Mouse (Mus musculus): ENCODE results near the gene Pnkp. TPM values are rescaled to one million over a fixed set of nuclear protein-coding genes. Genes with fewer than 3 reads are reported as not detected.

Pnkp gene
- polyA plus RNA-seq, 1 experiment: 50.8 TPM

DNA sequence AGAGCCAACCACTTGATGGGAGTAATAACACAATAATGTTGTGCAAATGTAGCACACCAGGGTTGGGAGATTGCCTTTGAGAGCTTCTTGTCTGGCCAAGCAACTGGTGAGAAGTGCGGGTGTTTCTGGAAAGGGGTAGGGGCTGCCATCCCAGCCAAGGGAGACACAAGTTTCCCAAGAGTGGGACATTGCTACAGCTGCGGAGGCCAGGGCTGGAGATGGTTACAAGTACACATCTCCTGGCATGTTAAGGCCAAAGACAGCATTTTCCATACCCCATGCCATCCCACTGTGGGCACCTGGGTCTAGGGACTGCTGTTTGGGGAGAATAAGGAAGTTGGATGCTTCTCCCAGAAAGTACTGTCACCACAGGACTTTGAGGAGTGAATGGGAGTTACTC, 3.9 kb upstream of the Pnkp start:
- no peak for DNase-seq (ENCODE audit: low read depth)

DNA sequence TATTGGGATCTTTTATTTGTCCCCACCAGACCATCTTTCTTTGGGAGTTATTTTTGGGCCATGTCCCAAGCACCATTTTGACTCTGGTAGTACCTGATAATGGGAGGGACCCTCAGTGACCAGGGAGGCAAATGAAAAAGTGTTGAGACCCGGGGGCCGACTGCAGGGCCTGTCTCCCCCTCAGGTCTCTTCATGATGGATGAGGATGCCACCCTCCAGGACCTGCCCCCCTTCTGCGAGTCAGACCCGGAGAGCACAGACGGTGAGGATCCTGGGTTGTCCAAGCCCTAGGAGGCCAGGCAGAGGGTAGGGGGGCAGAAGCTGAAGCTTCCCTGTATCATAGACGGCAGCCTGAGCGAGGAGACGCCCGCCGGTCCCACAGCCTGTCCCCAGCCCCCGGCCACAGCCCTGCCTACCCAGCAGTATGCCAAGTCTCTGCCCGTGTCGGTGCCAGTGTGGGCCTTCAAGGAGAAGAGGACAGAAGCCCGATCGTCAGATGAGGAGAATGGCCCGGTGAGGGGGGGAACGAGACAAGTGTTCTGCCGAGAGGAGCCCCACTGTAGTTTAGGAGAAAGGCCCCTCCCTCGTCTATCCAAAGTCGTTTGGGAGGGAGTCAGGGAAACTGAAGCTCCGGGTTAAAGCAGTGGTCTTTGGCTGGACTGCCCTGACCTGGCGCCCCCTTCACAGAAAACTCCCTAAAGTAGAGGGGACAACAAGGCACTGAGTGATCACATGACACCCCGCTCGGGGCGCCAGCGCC, 3.2 kb upstream of the Pnkp start:
- no peak for DNase-seq (ENCODE audit: low read depth)

DNA sequence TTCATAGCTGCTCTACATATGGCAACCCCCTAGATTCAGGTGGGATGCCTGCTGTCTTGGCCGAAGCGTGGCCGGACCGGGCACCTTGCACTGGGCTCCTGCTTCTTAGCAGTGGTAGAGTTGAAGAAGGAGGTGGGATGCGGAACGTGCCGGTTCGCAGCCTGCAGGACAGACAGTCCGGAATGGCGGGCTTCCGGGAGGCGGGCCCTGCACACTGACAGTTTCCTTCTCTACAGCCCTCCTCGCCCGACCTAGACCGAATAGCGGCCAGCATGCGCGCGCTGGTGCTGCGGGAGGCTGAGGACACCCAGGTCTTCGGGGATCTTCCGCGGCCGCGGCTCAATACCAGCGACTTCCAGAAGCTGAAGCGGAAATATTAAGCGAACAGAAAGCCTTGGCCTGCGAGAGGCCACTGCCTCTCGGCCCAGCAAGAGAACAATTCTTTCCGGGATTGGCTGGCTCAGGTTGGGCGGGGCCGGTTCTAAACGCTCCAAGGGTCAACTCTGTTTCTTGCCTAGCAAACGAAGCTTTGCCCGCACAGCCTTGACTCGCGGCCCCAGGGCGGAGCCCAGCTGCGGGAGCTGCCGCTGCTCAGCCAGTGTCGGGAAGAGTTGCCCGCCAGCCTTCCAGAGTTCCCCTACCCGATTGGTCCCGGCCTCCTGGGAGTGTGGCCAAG, 2.4 kb upstream of the Pnkp start:
- DNase-seq (ENCODE audit: low read depth): no peak

DNA sequence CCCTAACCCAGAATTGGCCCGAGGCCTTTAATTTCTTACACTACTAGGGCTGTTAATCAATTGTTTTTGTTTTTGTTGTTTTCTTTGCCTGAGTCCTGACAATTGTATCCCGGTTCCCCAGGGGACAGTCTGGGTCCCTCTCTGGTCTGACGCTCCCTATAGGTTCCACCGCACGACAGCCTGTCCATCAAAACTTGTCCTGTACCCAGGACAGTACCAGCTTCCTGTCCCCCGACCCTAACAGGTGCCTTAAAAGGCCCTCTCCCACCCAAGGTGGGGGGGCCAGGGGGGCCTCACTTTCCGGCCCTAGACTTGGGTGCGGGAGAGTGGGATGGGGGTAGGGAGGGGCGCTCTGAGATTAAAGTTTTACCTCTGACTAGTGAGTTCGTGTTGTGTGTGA, 1.9 kb upstream of the Pnkp start:
- no peak for DNase-seq (ENCODE audit: low read depth)

DNA sequence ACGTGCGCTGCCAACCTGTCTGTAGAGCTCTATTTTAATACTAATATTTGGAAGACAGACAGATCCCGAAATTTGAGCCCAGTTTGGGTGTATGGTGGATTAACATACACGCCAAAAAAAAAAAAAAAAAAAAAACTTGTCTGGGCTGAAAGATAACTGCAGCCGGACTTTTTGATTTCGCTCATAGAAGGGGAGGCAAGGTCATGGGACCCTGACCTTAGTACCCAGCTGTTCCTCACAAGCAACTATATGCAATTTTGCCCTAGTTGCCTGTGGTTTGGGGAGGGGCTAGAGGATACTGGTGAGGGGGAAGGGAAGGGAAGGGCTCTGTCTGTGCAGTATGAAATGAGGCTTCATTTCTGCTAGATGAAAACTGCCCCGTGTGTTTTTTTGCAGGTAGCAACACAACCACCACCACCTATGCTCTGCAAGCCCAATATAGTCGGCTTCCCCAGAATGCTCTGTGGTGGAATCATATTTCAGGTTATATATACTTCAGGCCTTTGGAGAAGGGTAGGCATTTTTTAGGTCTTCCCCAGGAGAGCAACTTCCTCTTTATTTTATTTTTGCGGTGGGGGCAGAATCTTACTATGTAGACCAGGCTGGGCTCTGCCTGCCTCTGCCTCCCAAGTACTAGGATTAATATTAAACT, 548 bp upstream of the Pnkp start:
- no peak for DNase-seq (ENCODE audit: low read depth)

DNA sequence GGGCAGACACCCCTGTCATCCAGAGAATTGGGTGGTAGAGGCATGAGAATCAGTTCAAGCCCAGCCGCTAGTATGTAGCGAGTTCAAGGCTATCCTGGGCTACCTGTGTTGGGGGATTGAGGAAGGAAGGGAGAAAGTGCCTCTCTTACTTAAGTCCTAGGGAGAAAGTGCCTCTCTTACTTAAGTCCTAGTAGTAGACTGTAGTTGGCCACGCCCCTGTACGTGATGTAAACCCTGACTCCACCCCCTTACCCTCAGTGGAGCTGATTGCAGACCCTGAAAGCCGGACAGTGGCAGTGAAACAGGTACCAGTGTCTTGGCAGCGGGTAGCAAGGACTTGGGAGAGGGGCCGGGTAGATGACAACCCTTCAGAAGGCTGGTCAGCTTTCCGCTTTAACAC, 966 bp downstream of the Pnkp start:
- DNase-seq (ENCODE audit: low read depth): no peak

DNA sequence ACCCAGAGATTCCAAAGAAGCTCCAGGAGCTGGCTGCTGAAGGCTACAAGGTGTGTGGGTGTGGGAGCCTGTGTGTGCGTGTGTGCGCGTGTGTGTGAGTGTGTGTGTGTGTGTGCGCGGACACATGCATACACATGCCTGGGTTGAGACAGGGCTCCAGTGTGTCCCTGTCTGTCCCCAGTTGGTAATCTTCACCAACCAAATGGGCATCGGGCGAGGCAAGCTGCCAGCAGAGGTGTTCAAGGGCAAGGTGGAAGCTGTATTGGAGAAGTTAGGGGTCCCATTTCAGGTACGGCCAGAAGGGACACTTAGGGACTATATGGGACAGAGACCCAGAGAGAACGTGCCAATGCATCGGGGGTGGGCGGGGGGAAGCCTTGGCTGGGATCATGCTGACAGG, 3.0 kb downstream of the Pnkp start:
- no peak for DNase-seq (ENCODE audit: low read depth)

DNA sequence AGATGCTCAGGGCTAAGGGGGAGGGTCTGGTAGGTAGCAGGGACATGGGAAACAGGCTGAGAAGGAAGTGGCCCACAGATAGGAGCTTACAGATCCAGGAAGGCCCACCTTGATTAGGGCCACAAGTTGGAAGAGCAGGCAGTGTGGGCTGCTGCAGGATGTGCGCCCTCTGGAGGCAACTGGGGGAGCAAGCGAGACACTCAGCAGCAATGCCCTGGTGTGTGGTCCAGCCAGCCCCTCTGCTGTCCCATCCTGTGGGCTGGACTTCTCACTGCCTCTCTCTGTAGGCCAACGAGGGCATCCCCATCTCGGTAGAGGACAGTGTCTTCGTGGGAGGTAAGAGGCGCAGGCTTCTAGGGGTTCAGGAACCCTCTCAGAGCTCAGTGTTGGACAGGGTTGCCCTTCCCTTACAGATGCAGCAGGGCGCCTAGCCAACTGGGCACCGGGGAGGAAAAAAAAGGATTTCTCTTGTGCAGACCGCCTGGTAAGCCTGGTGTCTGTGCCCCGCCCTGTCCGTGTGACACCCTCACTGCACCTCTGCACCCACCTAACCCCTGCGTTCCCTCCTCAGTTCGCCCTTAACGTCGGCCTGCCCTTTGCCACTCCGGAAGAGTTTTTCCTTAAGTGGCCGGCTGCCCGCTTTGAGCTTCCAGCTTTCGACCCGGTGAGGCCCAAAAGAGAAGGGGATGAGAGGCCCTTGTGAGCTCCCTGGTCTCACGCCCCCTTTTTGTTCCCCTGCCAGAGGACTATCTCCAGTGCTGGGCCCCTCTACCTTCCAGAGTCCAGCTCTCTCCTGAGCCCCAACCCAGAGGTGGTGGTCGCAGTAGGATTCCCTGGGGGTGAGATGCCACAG, 3.9 kb downstream of the Pnkp start:
- DNase-seq (ENCODE audit: low read depth): no peak

DNA sequence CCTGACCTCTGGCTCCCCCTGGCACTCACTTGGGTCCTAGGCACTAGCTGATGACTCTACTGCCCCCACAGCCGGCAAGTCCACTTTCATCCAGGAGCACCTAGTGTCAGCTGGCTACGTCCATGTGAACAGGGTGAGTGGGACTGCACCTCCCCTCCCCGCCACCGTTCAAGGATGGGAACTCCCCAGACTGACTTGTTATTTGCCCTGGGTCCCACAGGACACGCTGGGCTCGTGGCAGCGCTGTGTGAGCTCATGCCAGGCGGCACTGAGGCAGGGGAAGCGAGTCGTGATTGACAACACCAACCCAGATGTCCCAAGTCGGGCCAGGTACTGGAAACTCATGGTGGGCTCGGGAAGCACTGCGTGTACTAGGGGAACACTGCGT, 4.5 kb downstream of the Pnkp start:
- no peak for DNase-seq (ENCODE audit: low read depth)

DNA sequence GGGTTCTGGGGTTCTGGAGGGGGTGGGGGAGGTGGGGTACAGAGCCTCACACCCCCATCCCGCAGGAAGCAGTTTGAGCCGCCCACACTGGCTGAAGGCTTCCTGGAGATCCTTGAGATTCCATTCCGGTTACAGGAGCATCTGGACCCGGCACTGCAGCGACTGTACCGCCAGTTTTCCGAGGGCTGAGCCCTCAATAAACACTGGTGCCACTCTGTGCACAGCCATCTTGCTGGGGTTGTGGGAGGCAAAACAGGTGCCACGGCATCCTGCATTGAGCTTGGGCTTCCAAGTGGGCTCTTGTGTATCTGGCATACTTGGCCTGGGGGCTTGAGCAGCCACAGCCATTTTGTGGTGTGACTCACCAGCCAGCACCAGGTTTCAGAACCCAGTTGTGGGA, 5.5 kb downstream of the Pnkp start:
- no peak for DNase-seq (ENCODE audit: low read depth)

DNA sequence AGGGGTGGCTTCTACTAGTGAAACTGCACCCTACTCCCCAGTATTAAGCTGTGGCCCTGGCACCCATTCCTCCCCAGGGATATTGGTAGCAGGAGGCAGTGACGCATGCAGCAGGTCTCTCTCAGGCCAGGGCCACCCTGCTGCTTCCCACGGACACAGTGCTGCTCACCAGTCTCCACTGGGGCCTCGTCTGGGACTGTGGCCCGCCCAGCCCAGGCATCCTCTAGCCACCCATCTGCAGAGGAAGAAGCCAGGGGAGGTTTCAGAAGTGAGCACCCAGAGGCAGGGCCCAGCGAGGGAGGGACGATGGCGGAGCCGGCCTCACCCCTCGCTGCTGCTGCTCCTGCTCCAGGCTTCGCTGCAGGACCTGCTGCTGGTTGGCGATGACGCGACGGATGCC, 6.3 kb downstream of the Pnkp start:
- no peak for DNase-seq (ENCODE audit: low read depth)

DNA sequence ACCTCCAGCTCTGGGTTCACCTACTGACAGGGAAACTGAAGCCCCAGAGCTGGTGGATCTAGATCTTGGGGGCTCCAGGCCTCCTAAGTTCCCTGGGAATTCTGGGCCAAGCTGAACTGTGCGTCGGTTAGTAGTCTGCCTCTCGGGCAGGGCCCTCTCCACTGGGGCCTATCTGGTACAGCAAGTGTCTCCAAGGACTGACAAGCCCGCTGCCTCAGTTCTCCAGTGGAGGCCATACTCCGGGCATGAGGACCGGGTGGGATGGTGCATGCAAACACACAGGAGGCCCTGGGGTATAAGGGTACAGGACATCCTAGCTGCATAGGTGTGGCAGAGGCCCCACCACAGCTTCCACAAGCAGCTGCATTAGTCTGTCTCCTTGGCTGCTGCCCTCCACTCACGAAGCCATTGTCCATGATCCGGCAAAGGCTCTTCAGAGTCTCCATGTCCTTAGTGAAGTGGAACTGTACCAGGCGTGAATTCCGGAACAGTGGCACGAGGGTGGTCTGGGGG, 7.1 kb downstream of the Pnkp start:
- DNase-seq (ENCODE audit: low read depth): no peak

DNA sequence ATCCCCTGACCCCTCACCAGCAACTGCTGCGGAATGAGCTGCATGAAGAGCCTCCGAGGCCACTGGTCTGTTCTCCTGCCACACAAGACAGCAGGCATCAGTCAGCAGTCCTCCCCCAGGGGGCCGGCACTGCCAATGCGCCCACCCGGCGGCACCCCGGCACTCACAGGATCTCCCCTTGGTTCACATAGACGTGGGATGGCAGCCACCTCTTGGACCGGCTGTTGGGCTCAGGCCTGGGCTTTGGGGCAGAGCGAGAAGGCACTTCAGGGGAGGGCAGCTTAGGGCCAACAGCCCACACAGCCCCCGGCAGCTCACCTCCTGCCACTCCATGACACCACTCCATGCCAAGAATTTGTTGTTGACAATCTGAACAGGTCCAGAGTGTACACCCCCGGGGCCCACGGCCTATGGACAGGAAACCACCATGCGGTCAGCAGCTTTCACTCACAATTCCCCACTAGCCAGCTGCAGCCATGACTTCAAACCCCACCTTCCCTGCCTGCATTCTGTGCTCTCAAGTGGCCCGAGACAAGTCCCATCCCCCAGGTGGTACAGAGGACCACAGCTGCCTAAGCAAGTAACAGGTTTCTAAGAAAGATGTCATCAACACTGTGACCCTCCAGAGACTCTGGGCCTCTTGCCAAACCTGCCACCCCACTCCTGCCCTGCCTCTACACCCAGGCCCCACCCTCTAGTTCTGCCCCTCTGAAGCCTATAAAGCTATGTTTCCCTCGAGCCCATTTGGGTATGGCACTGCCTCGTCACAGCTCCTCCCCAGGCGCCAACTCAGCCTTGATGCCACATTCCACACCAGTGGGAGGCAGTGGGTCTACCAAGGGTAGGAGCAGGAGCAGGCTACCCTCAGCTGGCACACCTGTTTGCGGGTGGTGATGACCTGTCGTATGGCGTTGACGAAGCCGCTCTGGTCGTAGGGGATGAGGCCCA, 7.9 kb downstream of the Pnkp start:
- no peak for DNase-seq (ENCODE audit: low read depth)

DNA sequence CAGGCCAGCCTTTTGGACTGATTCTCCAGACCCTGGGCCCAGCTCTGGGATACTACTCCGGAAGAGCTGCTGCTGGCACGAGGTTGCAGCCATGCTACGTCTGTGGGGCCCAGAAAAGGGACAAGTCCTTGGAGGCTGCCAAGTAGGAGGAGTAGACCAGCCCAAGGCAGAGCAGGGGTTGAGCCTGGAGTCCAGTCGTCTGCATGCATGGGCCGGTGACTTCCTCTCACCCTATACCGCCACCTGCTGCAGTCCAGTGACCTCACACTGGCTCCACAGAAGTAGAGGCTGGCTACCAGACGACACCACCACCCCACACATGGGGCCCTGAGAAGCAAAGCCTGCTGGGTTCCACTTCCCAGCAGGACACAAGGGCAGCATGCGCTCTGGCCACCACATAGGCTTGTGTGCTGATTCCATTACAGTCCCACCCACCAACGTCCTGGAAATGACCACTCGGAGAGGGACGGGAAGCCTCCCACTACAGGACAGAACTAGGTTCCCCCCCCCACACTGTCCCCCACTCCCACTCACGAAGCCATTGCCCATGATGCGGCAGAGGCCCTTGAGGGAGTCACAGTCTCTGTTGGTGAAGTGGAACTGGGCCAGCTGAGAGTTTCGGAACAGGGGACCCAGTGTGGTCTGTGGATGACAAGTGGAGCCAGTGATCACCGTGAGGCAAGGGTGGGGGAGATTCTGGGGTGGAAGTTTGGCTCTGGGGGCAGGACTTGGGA, 9.5 kb downstream of the Pnkp start:
- no peak for DNase-seq (ENCODE audit: low read depth)

DNA sequence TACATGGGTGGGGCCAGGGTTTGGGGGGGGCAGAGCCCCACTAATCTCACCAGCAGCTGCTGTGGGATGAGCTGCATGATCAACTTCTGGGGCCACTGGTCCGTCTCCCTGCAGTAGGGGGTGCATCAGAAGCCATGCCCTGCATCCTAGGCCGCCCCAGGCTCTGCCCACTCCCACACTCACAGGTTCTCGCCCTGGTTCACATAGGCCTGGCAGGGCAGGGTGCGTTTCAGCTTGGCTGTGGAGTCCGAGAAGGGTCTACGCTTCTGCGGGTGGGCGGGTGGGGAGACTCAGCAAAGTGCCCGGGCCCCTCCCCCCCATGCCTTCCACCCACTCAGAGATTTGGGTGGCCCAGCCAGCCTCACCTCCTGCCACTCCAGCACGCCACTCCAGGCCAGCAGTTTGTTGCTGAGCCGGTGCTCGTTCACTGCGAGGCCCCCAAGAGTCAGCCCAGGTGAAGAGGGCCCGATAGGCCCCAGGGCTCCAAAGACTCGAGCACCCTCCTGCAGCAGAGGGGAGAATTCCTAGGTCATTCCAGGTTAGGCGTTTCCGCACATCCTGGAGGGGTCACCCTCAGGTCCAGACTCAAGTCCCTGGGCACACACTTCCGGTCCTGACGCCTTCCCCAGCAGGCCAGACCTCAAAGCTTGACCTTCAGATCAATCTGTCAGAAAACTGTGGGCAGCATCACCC, 10.2 kb downstream of the Pnkp start:
- no peak for DNase-seq (ENCODE audit: low read depth)

DNA sequence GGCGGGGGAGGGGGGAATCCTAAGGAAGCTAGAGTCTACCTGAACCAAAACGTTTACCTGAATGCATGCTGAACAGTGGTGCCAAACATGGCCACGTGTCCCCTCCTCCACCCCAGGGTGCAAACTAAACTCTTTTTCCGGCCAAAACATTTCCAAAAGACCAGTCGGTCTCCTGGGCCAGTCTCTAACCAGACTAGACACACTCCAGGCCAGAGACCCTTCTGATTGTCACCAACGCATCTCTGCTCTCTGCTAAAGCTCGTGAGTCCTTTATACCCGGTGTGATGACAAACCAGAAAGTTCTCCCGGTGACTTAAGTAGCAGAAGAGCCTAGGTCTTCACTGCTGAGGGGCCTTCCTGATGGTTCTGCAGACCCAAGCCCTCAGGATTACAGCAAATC, 10.9 kb downstream of the Pnkp start:
- DNase-seq (ENCODE audit: low read depth): no peak

DNA sequence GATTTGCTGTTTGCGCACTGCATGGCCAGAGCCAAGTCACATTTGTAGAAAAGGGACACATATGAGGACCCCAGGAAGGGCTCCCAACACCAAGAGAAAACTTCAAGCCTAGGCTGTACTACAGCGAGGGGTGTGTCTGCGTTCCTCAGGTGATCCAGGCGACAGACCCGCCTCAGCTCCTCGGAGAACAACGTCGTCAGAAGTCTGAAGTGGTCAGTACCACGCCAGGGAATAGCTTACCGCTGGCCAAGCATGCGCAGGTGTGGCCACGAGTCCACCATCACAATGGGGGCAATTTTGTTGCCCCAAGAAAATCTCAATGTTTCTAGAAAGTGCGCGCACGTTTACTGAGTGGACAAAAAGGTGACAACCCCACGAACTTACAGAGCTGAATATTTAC, 11.5 kb downstream of the Pnkp start:
- no peak for DNase-seq (ENCODE audit: low read depth)

DNA sequence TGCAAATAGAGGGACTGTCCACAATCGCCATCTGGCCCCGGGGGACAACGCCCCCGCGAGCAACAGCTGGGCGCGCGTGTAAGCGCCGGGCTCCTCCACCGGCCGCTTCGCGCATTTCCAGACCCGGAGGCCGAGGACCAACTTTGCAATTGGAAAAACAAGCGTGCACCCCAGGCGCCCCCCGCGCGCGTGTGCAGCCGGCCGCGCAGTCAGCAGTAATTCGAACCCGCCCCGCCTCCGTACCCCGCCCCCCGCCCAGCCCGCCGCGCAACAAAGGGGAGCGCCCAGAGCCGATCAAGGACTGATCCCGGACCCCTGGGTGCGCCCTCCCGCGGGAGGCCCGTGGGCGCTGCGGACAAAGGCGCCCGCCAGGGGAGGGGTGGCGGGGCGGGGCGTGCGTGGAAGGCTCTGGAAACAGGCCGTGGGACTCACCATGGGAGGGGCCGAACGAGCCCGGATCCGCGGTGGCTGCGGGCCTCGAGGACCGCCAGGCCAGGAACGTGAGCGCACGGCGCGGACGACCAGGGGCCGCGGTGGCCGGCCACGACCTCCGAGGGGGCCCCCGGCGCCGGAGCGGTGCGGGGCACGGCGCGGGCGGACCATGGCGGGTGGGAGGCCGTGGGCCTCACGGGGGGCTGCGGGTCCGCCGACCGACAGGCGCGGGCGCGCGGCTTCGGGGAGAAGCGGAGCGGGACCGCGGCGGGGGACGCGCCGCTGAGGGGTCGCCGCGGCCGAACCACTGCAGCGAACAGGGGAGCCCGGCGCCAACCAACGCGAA, 12.2 kb downstream of the Pnkp start:
- no peak for DNase-seq (ENCODE audit: low read depth)

Measured in gonadal fat pad, adult 2 months (tissue).